Mouse (Mus musculus): ENCODE results near the gene Rfx4.

Gene Rfx4

DNA sequence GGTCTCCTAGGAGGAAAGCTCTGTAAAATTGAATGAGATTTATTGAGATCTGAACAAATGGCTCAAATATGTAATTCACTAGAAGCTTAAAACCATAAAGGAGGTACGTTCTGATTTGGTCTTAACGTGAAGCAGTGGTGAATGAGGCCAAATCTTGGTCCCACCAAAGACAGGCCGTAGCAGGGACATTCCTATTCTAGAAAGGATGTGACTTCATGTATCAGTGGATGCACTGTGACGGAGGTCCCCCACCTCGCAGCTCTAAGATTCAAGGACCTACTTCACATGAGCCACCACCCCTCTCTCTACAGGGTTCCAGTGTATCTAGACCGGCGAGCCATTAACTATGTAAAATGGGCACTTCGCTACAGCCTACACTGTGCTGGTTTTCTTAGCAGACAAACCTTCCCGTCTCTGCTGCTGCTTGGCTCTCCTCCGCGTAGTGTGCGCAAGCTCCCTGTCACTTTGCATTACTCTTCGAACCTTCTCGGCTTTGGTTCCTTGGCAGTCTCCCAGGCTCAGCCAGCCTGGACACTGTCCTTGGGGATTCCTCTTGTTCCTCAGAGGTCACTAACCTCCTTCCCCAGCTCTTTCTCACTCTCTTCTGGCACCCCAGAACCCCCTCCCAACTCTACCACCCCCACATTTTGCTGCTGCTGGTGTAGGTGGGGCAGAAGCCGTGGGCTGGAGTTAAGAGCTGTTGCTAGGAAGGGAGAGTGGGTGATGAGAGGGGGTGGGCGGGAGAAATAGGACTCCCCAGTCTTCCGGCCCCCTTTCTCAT, 153.3 kb downstream of the Rfx4 start:
- no peak for DNase-seq (ENCODE audit: low read depth, low spot score)

DNA sequence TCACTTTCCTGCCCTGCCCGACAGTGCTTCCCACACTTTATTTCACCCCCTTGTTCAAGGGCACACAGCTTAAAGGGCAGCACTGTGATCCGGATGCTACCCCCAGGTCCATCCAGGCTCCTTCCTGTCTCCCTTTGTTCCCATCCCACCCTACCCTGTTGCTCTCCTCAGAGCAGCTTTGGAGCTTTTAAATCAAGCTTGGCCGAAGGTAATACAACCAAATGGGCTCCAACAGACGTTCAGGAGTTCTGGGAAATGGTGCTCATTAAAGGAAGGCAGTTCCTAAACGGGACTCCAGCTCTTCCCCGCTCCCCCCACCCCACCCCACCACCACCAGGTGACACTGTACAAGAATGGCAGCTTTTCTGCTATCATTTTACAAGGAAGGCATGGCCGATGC, 154.3 kb downstream of the Rfx4 start:
- DNase-seq (ENCODE audit: low read depth, low spot score): no peak

DNA sequence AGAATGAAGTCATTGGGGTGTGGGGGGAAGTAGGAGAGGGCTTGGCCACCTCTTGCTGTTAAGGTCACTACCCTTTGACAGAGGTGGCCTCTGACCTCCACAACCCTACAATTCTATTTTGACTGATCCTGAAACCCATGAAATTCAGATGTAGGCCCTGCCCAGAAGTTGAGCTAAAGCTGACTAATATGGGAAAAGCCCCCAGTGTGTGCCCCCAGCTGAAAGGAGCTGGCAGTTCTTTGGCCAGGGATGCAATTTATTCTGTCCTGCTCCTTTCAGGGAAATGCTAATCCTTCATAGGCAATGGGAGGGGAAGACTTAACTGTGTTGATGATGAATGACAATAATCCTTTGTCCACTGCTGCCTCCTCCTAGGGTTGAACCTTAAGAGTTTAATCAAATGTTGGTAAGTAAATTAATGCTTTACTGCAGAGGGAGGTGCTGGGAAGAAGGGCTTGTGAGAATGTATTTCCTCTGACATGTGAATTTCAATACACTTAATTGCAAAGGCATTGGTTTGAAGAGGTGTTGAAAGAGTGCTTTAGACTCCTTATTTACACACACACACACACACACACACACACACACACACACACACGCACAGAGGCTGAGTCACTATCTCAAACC, 155.0 kb downstream of the Rfx4 start:
- no peak for DNase-seq (ENCODE audit: low read depth, low spot score)

DNA sequence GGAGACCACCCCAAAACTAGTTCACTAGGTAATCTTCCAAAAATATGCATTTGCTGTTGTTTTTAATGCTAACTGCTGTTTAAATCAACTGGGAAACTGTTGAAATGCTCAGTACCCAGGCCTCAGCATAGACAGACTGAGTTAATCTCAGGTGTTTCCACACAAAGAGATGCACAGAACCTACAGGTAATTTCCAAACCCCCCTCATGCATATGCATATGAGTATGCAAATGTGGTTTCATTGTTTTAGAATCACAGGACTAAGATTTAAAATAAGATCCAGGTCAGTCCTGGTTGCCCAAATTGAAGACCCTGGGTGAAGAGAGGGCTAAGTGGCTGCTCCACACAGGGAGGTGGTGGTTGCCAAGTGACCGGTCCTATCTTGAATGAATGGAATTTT, 157.3 kb downstream of the Rfx4 start:
- no peak for DNase-seq (ENCODE audit: low read depth, low spot score)

DNA sequence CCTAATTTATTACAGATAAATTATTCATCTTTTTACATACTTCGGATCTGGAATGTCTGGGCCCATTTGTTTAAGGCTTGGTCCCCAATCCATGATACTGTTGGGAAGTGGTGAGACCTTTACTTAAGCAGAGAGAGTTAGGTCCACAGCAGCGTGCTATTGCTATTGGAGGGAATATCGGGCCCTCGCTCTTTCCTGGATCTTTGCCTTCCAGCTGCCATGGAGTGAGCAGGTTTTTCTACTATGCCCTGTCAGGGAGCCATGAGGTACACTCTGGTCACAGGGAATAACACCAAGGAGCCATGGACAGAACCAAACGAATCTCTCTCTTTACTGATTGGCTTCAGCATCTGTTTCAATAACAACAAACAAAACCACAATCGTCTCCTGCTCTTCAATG, 159.6 kb downstream of the Rfx4 start:
- no peak for DNase-seq (ENCODE audit: low read depth, low spot score)

DNA sequence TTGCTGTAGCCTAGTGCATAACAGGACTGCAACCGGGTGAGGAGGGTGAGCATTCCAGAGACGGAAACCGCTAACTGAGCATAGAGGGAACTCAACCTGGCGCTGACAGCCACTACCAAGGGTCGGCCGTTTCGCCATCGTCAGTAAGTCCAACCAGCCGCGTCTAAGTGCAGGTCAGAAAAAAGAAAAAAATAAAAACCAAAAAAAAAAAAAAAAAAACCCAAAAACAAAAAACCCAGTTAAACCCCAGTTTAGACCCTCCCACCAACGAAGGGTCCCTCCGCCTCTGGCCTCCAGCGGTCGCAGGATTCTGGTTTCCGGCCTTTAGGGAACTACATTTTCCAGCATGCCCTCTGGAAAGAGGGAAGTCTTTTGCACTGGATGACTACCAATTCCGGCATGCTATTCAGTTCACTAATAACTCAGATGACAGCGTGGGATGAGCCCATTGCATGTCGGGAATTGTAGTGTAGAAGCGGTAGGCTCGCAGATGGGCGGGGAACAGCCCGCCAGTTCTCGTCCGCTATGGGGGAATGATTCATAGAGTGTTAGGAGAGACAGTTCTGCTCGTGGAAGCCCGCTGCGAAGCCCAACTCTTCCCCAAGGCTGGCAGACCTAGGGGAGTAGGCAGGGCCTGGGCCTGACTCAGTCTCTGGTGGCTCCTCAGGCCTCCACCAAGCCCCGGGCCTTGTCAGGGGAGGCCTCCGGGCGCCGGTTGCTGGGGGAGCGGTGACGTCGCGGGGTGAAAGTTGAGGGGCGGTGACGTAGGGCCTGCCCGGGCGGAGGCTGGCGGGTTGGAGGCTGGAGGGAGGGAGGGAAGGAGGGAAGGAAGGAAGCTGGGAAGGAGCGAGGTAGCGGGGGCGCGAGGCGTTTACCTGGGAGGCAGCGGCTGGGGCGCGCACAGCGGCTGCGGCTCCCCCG, 161.2 kb downstream of the Rfx4 start, which contains the start of gene Ric8b:
Gene Ric8b (plus strand): TSS at position 807 of the 921 bp plus-strand sequence.
- peak; percentile 96 for DNase-seq (ENCODE audit: low read depth, low spot score)

DNA sequence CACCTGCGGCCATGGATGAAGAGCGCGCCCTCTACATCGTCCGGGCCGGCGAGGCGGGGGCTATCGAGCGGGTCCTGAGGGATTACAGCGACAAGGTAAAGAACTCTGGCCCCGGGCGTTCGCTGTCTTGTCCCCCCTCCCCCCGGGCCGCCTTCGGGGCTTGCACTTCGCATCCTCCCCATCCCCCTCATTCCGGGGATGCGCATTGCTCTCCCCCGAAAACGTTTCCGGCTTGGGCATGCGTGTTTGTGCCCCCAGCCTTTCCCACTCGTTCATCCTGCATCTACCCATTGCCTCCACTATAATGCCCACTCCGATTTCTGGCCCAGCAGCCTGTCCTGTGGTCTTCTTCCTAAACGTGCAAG, 161.9 kb downstream of the Rfx4 start:
- no peak for DNase-seq (ENCODE audit: low read depth, low spot score)

DNA sequence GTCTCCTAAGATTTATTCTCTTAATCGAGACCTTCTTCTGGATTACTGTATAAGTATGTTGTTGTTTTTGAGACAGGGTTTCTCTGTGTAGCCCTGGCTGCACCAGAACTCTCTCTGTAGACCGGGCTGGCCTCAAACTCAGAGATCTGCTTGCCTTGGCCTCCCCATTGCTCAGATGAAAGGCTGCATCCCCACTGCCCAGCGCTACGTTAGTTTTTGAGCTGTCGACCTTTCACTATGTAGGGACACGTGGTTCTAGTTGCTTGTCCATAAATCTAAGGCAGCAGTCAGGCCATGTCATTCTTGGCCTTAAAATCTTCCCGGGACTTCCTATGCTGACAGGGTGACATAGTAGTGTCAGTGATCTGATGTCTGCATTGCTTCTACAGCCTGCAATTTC, 170.5 kb downstream of the Rfx4 start:
- peak; percentile 46 for DNase-seq (ENCODE audit: low read depth, low spot score)

DNA sequence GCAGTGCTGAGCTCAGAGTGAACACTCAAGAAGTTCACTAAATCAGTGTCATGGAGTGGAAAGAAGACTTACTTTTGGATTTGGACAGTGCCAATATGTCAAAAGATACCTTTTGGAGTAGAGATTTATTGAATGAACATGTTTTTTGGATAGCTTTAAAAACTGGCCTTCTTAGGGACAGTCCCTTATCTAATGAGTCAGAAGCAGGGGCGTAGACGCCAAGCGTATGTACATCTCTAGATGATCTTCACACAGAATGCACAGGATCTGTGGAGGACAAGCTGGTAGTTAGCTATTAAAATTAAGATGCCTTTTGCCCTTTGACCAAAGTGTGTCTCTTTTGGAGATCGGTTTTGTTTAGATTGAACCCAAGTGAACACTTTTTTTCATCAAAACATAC, 171.0 kb downstream of the Rfx4 start:
- no peak for DNase-seq (ENCODE audit: low read depth, low spot score)

DNA sequence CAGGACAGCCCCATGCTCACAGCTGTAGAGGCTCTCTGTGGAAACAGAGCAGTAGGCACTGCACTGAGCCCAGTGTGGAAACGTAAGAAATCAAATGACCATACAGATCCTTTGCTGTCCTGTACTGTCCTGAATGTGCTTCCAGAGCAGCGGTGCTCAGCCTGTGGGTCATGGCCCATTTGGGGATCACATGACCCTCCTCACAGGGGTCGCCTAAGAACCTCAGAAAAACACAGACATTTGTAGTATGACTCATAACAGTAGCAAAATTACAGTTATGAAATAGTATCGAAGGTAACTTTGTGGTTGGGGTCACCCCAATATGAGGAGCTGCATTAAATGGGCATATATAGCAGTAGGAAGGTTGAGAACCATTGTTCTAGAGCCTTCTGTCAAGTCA, 172.6 kb downstream of the Rfx4 start:
- no peak for DNase-seq (ENCODE audit: low read depth, low spot score)

DNA sequence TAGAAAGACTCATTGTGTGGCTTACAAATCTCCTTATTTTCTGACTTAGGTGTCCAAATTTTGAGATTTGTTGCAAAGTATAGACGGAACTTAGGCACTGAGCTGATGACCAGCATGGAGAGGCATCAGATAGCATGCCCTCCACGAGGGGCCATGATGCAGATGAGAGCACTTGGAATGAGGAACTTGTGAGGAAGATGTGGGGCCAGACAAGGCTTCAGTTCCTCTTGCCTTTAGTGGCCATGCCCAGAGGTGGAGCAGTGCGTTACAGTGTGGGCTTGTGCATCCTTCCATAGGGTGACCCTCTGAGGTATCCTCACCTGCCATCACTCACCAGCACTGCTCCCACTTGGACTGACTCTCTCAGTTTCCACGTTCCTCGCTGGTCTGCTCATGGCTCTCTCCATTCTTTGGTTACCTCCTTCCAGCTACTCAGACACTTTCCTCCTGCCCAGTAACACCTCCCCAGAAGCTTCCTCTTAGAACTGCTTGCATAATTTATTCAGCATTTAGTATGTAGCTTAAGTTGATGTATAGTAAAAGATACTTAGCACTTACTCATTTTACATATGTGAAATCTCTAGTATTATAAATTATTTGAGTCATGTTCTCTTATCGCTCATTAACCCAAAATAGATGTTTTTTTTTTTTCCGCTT, 179.8 kb downstream of the Rfx4 start:
- DNase-seq (ENCODE audit: low read depth, low spot score): no peak

DNA sequence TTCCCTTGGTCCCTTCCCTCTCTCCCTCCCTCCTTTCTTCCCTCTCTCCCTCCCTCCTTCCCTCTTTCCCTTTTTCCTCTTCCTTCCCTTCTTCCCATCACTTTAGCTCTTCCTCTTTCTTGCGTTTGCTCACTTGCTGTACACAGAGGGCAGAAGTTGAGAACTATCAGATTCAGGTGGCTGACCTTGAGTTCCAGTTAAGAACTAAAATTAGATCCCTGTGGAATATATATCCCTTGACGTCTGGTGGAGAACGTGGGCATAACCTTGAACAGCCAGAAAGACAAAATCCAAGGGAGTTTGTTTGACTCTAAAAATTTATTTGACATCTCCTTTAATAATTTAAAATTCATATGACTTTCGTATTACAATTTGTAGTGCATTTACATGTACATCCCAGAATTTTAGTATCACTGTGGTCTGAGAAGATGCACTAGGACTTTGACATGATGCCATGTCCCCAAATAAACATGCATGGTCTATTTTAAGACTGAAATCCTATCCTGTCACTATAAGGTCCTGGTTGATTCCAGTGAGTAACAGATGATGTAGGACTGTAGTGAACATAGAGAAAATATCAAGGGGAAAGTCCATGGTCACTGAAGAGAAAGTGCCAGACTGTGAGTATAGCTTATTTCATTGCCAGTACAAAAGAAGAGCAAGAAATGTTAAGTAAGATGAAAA, 181.1 kb downstream of the Rfx4 start:
- DNase-seq (ENCODE audit: low read depth, low spot score): peak; percentile 67

DNA sequence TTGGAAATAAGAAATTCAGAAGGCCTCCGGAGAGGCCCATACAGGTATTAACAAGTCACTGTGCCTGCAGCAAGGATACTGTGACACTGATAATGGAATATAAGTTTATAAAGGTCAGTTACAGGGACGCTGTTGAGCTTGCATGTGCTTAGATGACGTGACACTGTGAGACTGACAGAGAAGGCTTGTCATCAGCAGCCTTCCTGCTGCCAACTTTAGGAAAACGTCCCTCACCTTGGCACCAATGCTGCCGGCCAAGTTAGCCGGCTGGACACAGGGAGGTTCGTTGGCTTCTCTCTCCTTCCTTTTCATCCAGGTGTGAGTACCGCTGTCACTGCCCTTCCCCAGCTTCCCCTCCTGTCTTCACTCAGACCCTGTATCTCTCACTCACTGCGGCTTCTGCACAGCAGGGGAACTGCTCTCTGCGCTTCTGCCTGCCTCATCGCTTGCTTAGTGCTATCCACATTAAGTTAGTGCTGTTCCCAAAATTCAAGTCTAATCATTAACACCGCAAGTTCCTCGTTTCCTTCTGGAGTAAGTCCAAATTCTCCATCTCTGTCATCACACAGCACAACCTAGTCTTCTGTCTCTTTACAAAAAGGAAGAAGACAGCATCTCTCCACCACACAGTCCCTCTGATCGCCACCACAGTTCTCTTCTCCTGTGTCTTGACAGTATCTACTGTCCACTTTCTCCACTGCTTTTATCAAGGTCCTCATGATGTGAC, 182.4 kb downstream of the Rfx4 start:
- DNase-seq (ENCODE audit: low read depth, low spot score): peak; percentile 59

DNA sequence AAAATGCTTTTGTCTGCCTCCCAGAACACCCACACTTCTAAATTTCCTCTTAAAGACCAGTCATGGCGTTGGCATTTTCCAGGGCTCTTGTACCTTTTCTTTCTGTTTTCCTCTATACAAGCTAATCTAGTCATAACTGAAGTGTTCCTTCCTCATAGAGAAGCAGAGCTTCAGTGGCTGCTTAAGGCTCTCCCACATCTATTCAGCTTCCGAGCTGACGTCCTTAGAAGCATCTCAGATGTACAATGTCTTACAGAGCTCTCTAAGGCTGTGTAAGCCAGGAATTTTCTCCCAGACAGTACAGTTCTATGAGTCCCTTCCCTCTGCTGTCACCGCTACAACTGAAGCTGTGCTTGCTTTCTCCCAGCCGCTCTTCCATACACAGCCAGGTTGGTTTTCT, 183.0 kb downstream of the Rfx4 start:
- no peak for DNase-seq (ENCODE audit: low read depth, low spot score)

DNA sequence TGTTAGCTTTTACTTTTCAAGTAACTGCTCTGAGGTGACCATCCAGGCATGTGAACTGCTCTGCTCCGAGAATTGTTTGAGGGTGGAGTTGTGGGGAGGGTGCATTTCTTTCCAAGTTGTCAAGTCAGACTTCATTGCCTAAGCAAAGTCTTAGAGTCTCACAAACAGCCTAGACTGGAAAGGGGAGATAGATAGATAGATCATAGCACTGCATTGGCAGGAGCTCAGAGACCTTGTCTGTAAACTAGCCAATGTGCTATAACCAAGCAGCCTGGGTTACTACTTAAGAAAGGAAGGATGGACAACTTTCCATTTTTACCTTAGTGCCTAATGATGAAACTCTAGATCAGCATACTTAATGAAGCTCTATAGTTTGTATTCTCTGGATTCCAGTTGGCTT, 184.5 kb downstream of the Rfx4 start:
- DNase-seq (ENCODE audit: low read depth, low spot score): peak; percentile 56

DNA sequence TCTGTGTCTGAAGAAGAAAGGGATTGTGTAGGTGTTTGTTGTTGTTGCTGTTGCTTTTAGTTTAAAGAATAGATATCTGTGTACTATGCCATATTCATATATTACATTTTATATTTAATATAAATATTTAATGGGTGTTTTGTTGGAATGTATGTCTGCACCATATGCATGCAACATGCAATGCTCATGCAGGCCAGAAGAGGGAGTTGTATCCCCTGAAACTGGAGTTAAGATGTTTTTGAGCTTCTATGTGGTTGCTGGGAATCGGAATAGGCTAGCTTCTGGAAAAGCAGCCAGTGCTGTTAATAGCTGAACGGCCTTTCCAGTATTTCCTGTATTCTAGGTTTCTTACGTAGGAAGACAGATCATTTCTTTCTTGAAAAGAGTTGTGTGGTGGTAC, 189.8 kb downstream of the Rfx4 start:
- DNase-seq (ENCODE audit: low read depth, low spot score): no peak

DNA sequence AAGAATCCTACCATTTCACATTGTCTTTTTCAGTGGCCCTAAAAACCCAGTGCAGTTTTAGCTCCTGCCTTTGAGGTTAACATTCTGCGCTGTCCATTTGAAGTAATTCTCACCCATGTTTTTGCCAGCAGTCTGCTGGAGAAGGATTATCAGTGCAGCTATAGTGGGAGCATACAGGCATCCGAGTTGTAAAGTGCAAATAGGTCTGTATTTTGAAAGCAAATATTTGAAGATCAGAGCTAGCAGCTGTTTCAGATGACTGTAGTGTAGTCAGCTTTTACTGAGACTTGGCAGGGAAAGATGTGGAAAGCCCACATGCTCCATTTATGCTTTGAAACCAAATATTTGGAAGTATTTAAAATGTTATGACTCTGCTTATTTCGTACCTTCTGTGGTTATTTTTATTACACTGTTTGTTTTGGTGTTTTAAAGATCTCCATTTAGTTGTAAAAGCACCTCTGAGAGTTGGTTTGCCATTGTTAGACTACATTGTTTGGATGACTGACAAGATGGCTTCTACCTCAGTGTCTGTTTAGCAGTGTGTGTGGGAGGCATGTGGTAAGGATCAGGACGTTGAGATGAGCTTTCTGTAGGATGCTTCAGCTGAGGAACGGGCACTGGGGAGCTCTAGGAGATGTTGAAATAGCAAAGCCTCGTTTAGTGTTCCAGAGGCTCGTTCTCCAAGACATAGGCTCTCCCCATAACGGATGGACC, 193.3 kb downstream of the Rfx4 start:
- no peak for DNase-seq (ENCODE audit: low read depth, low spot score)

DNA sequence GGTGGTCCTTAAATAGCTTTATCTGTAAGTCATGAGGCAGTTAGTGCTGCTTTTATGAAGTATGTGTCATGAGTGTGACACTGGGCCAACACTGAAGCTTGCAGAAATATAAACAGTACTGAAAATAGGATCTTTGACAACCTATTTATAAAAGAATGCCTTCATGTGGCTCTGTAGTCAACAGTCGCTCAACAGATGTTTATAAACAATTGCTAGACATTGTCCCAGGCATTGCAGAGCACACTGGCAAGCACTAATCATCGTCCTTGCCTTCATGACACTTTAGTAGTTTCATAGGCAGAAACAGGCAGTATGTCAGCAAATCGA, 193.8 kb downstream of the Rfx4 start:
- DNase-seq (ENCODE audit: low read depth, low spot score): no peak

DNA sequence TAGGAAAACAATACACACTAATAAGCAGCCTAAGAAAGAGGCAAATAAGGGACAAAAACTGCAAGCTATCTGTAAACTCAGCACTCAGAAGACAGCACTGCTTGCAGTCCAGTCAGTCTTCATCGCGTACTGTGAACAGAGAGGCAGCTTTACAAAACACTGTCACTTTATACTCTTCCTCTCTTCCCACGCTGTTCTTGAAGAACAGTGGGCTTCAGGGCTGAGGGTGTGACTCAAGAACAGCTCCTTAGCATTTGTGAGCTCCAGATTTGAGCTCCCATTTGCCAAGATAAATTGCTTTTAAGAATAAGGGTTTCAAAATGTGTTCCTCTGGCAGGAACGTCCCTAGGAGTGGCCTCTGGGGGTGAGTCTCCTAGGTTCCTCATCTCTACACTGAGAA, 194.5 kb downstream of the Rfx4 start:
- no peak for DNase-seq (ENCODE audit: low read depth, low spot score)

DNA sequence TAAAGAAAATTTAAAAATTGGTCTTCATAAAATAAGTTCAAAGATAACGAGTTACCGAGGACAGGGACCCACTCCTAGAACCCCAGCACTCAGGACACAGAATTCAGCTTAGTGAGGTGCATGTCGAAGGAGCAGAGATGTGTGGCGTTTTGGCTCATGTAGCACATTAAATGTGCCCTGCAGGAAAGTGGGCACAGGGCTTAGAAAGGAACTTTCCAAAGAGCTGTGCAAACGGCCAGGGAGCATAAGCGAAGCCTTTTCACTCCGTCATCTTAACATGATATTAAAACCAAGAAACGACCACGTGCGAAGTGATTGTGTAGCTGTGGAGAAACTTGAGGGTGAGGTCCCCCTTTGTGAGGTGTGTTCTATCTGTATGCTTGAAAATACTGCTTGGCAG, 198.4 kb downstream of the Rfx4 start:
- DNase-seq (ENCODE audit: low read depth, low spot score): no peak
